Mouse (Mus musculus) liver, embryonic 14.5 days (tissue): ENCODE results near the gene Plcd1. TPM values are rescaled to one million over a fixed set of nuclear protein-coding genes. Genes with fewer than 3 reads are reported as not detected.

Experiments used
- ATAC-seq: fragments of 200-750 bp; cut with Nextera tagmentation; 2 replicates; pipeline ENCODE4 v1.8.0; 2017; ENCODE audit warnings: moderate number of reproducible peaks, mild to moderate bottlenecking, moderate library complexity; ENCODE audit not compliant: insufficient read depth
- DNase-seq, 3 experiments: peaks; one replicate each; pipeline ENCODE4 v3.0.0-alpha.2; 2012 to 2013; ENCODE audit warnings: low read depth in 3 of 3, low spot score in 3 of 3
- H3K27ac ChIP-seq: fragments of 300-500 bp; sonication (generic); 2 replicates; pipeline ENCODE4 v1.5.1; 2014; ENCODE audit warnings: moderate library complexity, mild to moderate bottlenecking, control low read depth, inconsistent platforms
- H3K27me3 ChIP-seq: fragments of 300-500 bp; sonication (generic); 2 replicates; pipeline ENCODE4 v1.6.1; 2014; ENCODE audit warnings: mild to moderate bottlenecking, low read length, moderate library complexity; ENCODE audit not compliant: control insufficient read depth, insufficient read depth
- H3K36me3 ChIP-seq: fragments of 300-500 bp; sonication (generic); replicated peaks from 2 replicates; pipeline ENCODE4 v1.6.1; 2014; ENCODE audit warnings: low read depth; ENCODE audit not compliant: control insufficient read depth, insufficient read depth
- H3K4me1 ChIP-seq, 2 experiments: fragments of 200-500 bp in 1 of 2; fragments of 300-500 bp in 1 of 2; sonication (generic) in 1 of 2; replicated peaks; 2 replicates each; pipeline ENCODE4 v1.6.1; 2012 to 2014; ENCODE audit warnings: antibody characterized with exemption in 1 of 2, inconsistent platforms in 1 of 2, low read length in 1 of 2; ENCODE audit not compliant: control insufficient read depth in 2 of 2, insufficient read depth in 2 of 2
- H3K4me2 ChIP-seq: fragments of 300-500 bp; sonication (generic); 2 replicates; pipeline ENCODE4 v1.6.1; 2014; ENCODE audit warnings: low read depth, mild to moderate bottlenecking, control low read depth, moderate library complexity
- H3K4me3 ChIP-seq, 2 experiments: fragments of 200-500 bp in 1 of 2; fragments of 300-500 bp in 1 of 2; sonication (generic) in 1 of 2; 2 replicates each; pipeline ENCODE4 v1.5.1; 2012 to 2014; ENCODE audit warnings: low read depth in 2 of 2, low read length in 2 of 2, mild to moderate bottlenecking in 2 of 2, control low read depth in 1 of 2, inconsistent platforms in 1 of 2, moderate library complexity in 1 of 2; ENCODE audit not compliant: insufficient read depth in 1 of 2
- H3K9ac ChIP-seq: fragments of 300-500 bp; sonication (generic); replicated peaks from 2 replicates; pipeline ENCODE4 v1.6.1; 2014; ENCODE audit warnings: mild to moderate bottlenecking, control low read depth, moderate library complexity
- H3K9me3 ChIP-seq: fragments of 300-500 bp; sonication (generic); 2 replicates; pipeline ENCODE4 v1.6.1; 2016; ENCODE audit warnings: low read length, mixed read lengths; ENCODE audit not compliant: control insufficient read depth
- CTCF ChIP-seq: IDR thresholded peaks from 2 replicates; pipeline ENCODE4 v1.5.1; 2016; ENCODE audit warnings: antibody characterized with exemption, low read depth, control low read depth
- EP300 ChIP-seq: IDR thresholded peaks from 2 replicates; pipeline ENCODE4 v1.6.1; 2016; ENCODE audit warnings: antibody characterized with exemption, low read depth
- WGBS: fragments of 180-500 bp; shearing (Covaris S2); extraction: QIAGEN DNeasy Blood & Tissue Kit; methylation state at CpG from one replicate; pipeline ENCODE4 v1.1.7; 2014; ENCODE audit not compliant: insufficient replicate concordance; 5-methylcytosine and 5-hydroxymethylcytosine counted together
- microRNA-seq: library from miRNA; unstranded; fragments of <30 nt; microRNA quantifications from one replicate; pipeline ENCODE4, GENCODE M21; 2016
- polyA plus RNA-seq, 2 experiments: library from polyadenylated mRNA; depleted of rRNA in 1 of 2; stranded (reverse) in 1 of 2; unstranded in 1 of 2; fragments of >200 nt; fragmentation: Nextera tagmentation in 1 of 2; extraction: Ambion mirVana in 1 of 2; gene quantifications; 2 replicates each; pipeline versions ENCODE4 v1.2.1 to v1.2.3; 2012 to 2014

The Plcd1 gene
- polyA plus RNA-seq, 2 experiments: 0.95 to 1.1 TPM

DNA sequence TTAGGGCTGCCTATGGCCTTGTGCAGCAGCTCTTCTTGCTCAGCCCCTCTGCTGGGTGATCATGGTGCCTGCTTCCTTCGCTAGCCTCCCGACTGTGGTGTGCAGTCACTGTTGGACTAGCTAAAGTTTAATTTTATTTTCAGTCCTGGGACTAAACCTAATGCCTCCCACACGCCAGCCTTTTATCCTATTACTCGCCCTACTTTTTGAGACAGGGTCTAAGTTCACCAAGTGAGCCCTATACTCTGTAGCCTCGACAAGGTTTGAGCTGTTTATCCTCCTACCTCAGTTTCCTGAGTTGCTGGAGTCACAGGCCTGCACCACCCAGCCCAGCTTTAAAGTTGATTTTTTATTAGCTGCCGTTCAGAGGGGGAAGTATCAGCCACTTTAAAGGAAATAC is 68.0 kb downstream of the Plcd1 start:
- Histone ChIP-seq H3K9ac (no peak overlapping the region), H3K4me1 (peaks cover 0 to 2% of the 10 kb centered on the region in 2 experiments; a peak in 1 of 4 replicates), H3K9me3 (no peaks in the 10 kb centered on the region), H3K36me3 (no peaks in the 10 kb centered on the region), H3K4me2 (no peak overlapping the region), H3K27ac (no peak overlapping the region), H3K27me3 (no peaks in the 10 kb centered on the region), H3K4me3 (no peak overlapping the region)
- TF ChIP-seq EP300 (no peak), CTCF (no peak)
- DNase-seq (no peak), ATAC-seq (no peak)
- 57% methylated on average over 6 of the region's 6 CpGs for WGBS

- Histone ChIP-seq H3K9ac (no peak overlapping the region), H3K4me3 (no peak overlapping the region), H3K4me1 (peaks cover 0 to 2% of the 10 kb centered on the region in 2 experiments; a peak in 1 of 4 replicates), H3K27ac (no peak overlapping the region), H3K9me3 (no peaks in the 10 kb centered on the region), H3K4me2 (no peak overlapping the region), H3K36me3 (peaks cover 2% of the 10 kb centered on the region), H3K27me3 (no peaks in the 10 kb centered on the region)
- WGBS: 73% methylated on average over 7 of the region's 7 CpGs
- TF ChIP-seq EP300 (no peak), CTCF (no peak)
- ATAC-seq: no peak
- DNase-seq: no peak
These were observed 71.6 kb downstream of the Plcd1 start for GRCm38 (mm10) chr9:119021731-119022130.

Small RNAs within 50 kb of the gene (microRNA-seq; reads per million reads assigned to microRNA genes)
- gene Mir26a-1: 22.4 reads per million, percentile 31 among the genes with 10 or more reads in this experiment

Other genes starting within 250 kb of the Plcd1 start
- 3.3 and 3.6 TPM in 2 replicates for gene Ctdspl, start 167.0 kb downstream of the Plcd1 start, polyA plus RNA-seq (2012; rRNA removed)
- 2.3 and 3.2 TPM in 2 replicates for gene Ctdspl, start 167.0 kb downstream of the Plcd1 start, polyA plus RNA-seq (2014; fragmentation: Nextera tagmentation; extraction: Ambion mirVana)
- gene Vill, start 40.7 kb downstream of the Plcd1 start, polyA plus RNA-seq (2012; rRNA removed): 9.7 and 10.4 TPM in 2 replicates
- gene Vill, start 40.7 kb downstream of the Plcd1 start, polyA plus RNA-seq (2014; fragmentation: Nextera tagmentation; extraction: Ambion mirVana): 7.4 and 8.4 TPM in 2 replicates
- 0.04 and 0.06 TPM in 2 replicates for gene Dlec1, start 9.0 kb upstream of the Plcd1 start, polyA plus RNA-seq (2012; rRNA removed)
- 0.04 TPM in 1 of 2 replicates, not detected in the other for gene Dlec1, start 9.0 kb upstream of the Plcd1 start, polyA plus RNA-seq (2014; fragmentation: Nextera tagmentation; extraction: Ambion mirVana)
- gene Acaa1b, start 63.6 kb upstream of the Plcd1 start, polyA plus RNA-seq (2012; rRNA removed): 3.9 and 4.2 TPM in 2 replicates
- 6.7 and 7.0 TPM in 2 replicates for gene Acaa1b, start 63.6 kb upstream of the Plcd1 start, polyA plus RNA-seq (2014; fragmentation: Nextera tagmentation; extraction: Ambion mirVana)
- gene Gm47289, start 65.7 kb upstream of the Plcd1 start, polyA plus RNA-seq (2012; rRNA removed): not detected in 2 replicates
- not detected in 2 replicates for gene Gm47289, start 65.7 kb upstream of the Plcd1 start, polyA plus RNA-seq (2014; fragmentation: Nextera tagmentation; extraction: Ambion mirVana)
- gene Slc22a13, start 115.6 kb upstream of the Plcd1 start, polyA plus RNA-seq (2012; rRNA removed): 0.02 TPM in 2 replicates
- gene Slc22a13, start 115.6 kb upstream of the Plcd1 start, polyA plus RNA-seq (2014; fragmentation: Nextera tagmentation; extraction: Ambion mirVana): not detected in 2 replicates
- 8.3 and 11.8 TPM in 2 replicates for gene Oxsr1, start 228.9 kb upstream of the Plcd1 start, polyA plus RNA-seq (2012; rRNA removed)
- gene Oxsr1, start 228.9 kb upstream of the Plcd1 start, polyA plus RNA-seq (2014; fragmentation: Nextera tagmentation; extraction: Ambion mirVana): 4.9 and 6.3 TPM in 2 replicates
- gene Acaa1a, start 246.2 kb upstream of the Plcd1 start, polyA plus RNA-seq (2012; rRNA removed): 26.6 and 27.3 TPM in 2 replicates
- gene Acaa1a, start 246.2 kb upstream of the Plcd1 start, polyA plus RNA-seq (2014; fragmentation: Nextera tagmentation; extraction: Ambion mirVana): 28.4 and 30.6 TPM in 2 replicates
- 5.8 and 6.4 TPM in 2 replicates for gene Myd88, start 247.9 kb upstream of the Plcd1 start, polyA plus RNA-seq (2012; rRNA removed)
- 15.0 and 15.8 TPM in 2 replicates for gene Myd88, start 247.9 kb upstream of the Plcd1 start, polyA plus RNA-seq (2014; fragmentation: Nextera tagmentation; extraction: Ambion mirVana)